Mouse (Mus musculus) cortical plate, adult 2 months (tissue): ENCODE data around the gene Ccdc96.

Experiments used
- CTCF ChIP-seq: fragments of 200-500 bp; IDR thresholded peaks from 2 replicates; pipeline ENCODE4 v1.5.1; 2011; ENCODE audit warnings: mild to moderate bottlenecking, control low read depth, low read length; ENCODE audit not compliant: insufficient read depth; ENCODE audit errors: extremely low read depth
- POLR2A ChIP-seq: fragments of 200-500 bp; IDR thresholded peaks from 2 replicates; pipeline ENCODE4 v1.6.1; 2011; ENCODE audit warnings: mild to moderate bottlenecking, low read length, control low read depth; ENCODE audit not compliant: insufficient read depth; ENCODE audit errors: extremely low read depth

- no peak for TF ChIP-seq CTCF
- no peak for TF ChIP-seq POLR2A
Observed at GRCm38 (mm10) chr5:36463391-36463790, 21.0 kb upstream of the Ccdc96 start.
